Mouse (Mus musculus): ENCODE measurements around the gene Cavin1. TPM values are rescaled to one million over a fixed set of nuclear protein-coding genes. Genes with fewer than 3 reads are reported as not detected.

Gene Cavin1
- polyA plus RNA-seq, 1 experiment from 2014 or later: 45.6 TPM

GRCm38 (mm10) chr11:100948317-100948716, 22.4 kb downstream of the Cavin1 start:
- no peak overlapping the region for H3K27ac ChIP-seq (replicated peaks)
- WGBS: 78% methylated on average over 3 of the region's 4 CpGs
- no peaks in the 10 kb centered on the region for H3K36me3 ChIP-seq

GRCm38 (mm10) chr11:100947548-100947947, 23.1 kb downstream of the Cavin1 start:
- Histone ChIP-seq H3K36me3 (no peaks in the 10 kb centered on the region), H3K4me1 (peaks cover 11% of the 10 kb centered on the region)

More at GRCm38 (mm10) chr11:100948317-100948716, 22.4 kb downstream of the Cavin1 start:
- no peak overlapping the region for H3K4me2 ChIP-seq
- H3K9me3 ChIP-seq (replicated peaks): no peaks in the 10 kb centered on the region
- ATAC-seq (ENCODE audit: low FRiP score): no peak
- no peak overlapping the region for H3K9ac ChIP-seq (replicated peaks)
- H3K4me1 ChIP-seq: peaks cover 11% of the 10 kb centered on the region
- H3K4me3 ChIP-seq (replicated peaks): no peak overlapping the region
- no peaks in the 10 kb centered on the region for H3K27me3 ChIP-seq (replicated peaks)

GRCm38 (mm10) chr11:100946862-100947261, 23.8 kb downstream of the Cavin1 start:
- WGBS: 34% methylated on average over 4 of the region's 4 CpGs
- Histone ChIP-seq H3K27ac (replicated peaks) (0 out of 2 replicates have a peak overlapping the region, but pooled peaks have one; percentile 13), H3K9me3 (replicated peaks) (no peaks in the 10 kb centered on the region), H3K36me3 (no peaks in the 10 kb centered on the region), H3K27me3 (replicated peaks) (no peaks in the 10 kb centered on the region), H3K9ac (replicated peaks) (no peak overlapping the region), H3K4me1 (peaks cover 7% of the 10 kb centered on the region), H3K4me3 (replicated peaks) (no peak overlapping the region), H3K4me2 (no peak overlapping the region)
- ATAC-seq (ENCODE audit: low FRiP score): no peak

More at GRCm38 (mm10) chr11:100947548-100947947, 23.1 kb downstream of the Cavin1 start:
- no peak overlapping the region for H3K4me2 ChIP-seq
- H3K4me3 ChIP-seq (replicated peaks): no peak overlapping the region
- no peaks in the 10 kb centered on the region for H3K9me3 ChIP-seq (replicated peaks)
- no peak overlapping the region for H3K27ac ChIP-seq (replicated peaks)
- no peaks in the 10 kb centered on the region for H3K27me3 ChIP-seq (replicated peaks)
- ATAC-seq (ENCODE audit: low FRiP score): no peak
- no peak overlapping the region for H3K9ac ChIP-seq (replicated peaks)

- no peak for ATAC-seq (ENCODE audit: low FRiP score)
- no peak overlapping the region for H3K9ac ChIP-seq (replicated peaks)
- H3K9me3 ChIP-seq (replicated peaks): no peaks in the 10 kb centered on the region
- no peaks in the 10 kb centered on the region for H3K27me3 ChIP-seq (replicated peaks)
- H3K36me3 ChIP-seq: no peaks in the 10 kb centered on the region
- H3K4me3 ChIP-seq (replicated peaks): no peak overlapping the region
- H3K27ac ChIP-seq (replicated peaks): no peak overlapping the region
- 45% methylated on average over 1 of the region's 1 CpGs for WGBS
- peaks cover 18% of the 10 kb centered on the region for H3K4me1 ChIP-seq
- H3K4me2 ChIP-seq: no peak overlapping the region
These were observed 28.3 kb downstream of the Cavin1 start for GRCm38 (mm10) chr11:100942388-100942787.

- peak; percentile 98 for ATAC-seq (ENCODE audit: low FRiP score)
- Histone ChIP-seq H3K4me1 (peaks cover 27% of the 10 kb centered on the region), H3K27ac (replicated peaks) (peak within 1 kb of the TSS; percentile 89), H3K4me2 (peak within 1 kb of the TSS; percentile 87), H3K36me3 (no peaks in the 10 kb centered on the region), H3K4me3 (replicated peaks) (peak within 1 kb of the TSS; percentile 98), H3K27me3 (replicated peaks) (no peaks in the 10 kb centered on the region), H3K9ac (replicated peaks) (peak within 1 kb of the TSS; percentile 79), H3K9me3 (replicated peaks) (no peaks in the 10 kb centered on the region)
- 2% methylated on average over 29 of the region's 29 CpGs for WGBS
These were observed 31.1 kb downstream of the Cavin1 start, which contains the start of gene Stat3 for GRCm38 (mm10) chr11:100939512-100940151. TSS of gene Stat3 (minus strand) at chr11:100939540.

GRCm38 (mm10) chr11:100938711-100939511, 31.8 kb downstream of the Cavin1 start:
- Histone ChIP-seq H3K9me3 (replicated peaks) (no peaks in the 10 kb centered on the region), H3K36me3 (no peaks in the 10 kb centered on the region), H3K4me2 (peak overlapping the region; percentile 73), H3K27me3 (replicated peaks) (no peaks in the 10 kb centered on the region), H3K4me3 (replicated peaks) (peak overlapping the region; percentile 98), H3K27ac (replicated peaks) (peak overlapping the region; percentile 89), H3K4me1 (peaks cover 27% of the 10 kb centered on the region), H3K9ac (replicated peaks) (peak overlapping the region; percentile 79)
- ATAC-seq (ENCODE audit: low FRiP score): peak; percentile 10
- under 1% methylated on average over 48 of the region's 48 CpGs for WGBS

GRCm38 (mm10) chr11:100938112-100938511, 32.6 kb downstream of the Cavin1 start:
- WGBS: 10% methylated on average over 5 of the region's 5 CpGs
- peak overlapping the region; percentile 98 for H3K4me3 ChIP-seq (replicated peaks)
- H3K9me3 ChIP-seq (replicated peaks): no peaks in the 10 kb centered on the region
- H3K27ac ChIP-seq (replicated peaks): peak overlapping the region; percentile 89
- peaks cover 27% of the 10 kb centered on the region for H3K4me1 ChIP-seq
- no peaks in the 10 kb centered on the region for H3K27me3 ChIP-seq (replicated peaks)
- no peaks in the 10 kb centered on the region for H3K36me3 ChIP-seq
- 0 out of 2 replicates have a peak overlapping the region, but pooled peaks have one; percentile 28 for H3K9ac ChIP-seq (replicated peaks)
- H3K4me2 ChIP-seq: peak overlapping the region; percentile 73
- ATAC-seq (ENCODE audit: low FRiP score): no peak

- WGBS: 56% methylated on average over 4 of the region's 4 CpGs
- Histone ChIP-seq H3K4me1 (peaks cover 27% of the 10 kb centered on the region), H3K27ac (replicated peaks) (no peak overlapping the region), H3K9me3 (replicated peaks) (no peaks in the 10 kb centered on the region), H3K4me2 (peak overlapping the region; percentile 73), H3K9ac (replicated peaks) (no peak overlapping the region), H3K36me3 (no peaks in the 10 kb centered on the region), H3K4me3 (replicated peaks) (peak overlapping the region; percentile 98), H3K27me3 (replicated peaks) (no peaks in the 10 kb centered on the region)
- no peak for ATAC-seq (ENCODE audit: low FRiP score)
These were observed 33.4 kb downstream of the Cavin1 start for GRCm38 (mm10) chr11:100937295-100937694.

- H3K27ac ChIP-seq (replicated peaks): no peak overlapping the region
- ATAC-seq (ENCODE audit: low FRiP score): no peak
These were observed 35.0 kb downstream of the Cavin1 start for GRCm38 (mm10) chr11:100935373-100936355.

GRCm38 (mm10) chr11:100931254-100931921, 39.3 kb downstream of the Cavin1 start:
- 46% methylated on average over 12 of the region's 12 CpGs for WGBS
- Histone ChIP-seq H3K4me2 (peak overlapping the region; percentile 20; the same call in 1 of the 2 replicates), H3K9ac (replicated peaks) (no peak overlapping the region)

More at GRCm38 (mm10) chr11:100935373-100936355, 35.0 kb downstream of the Cavin1 start:
- peaks cover 29% of the 10 kb centered on the region for H3K4me1 ChIP-seq
- H3K9ac ChIP-seq (replicated peaks): no peak overlapping the region
- no peaks in the 10 kb centered on the region for H3K9me3 ChIP-seq (replicated peaks)
- H3K4me3 ChIP-seq (replicated peaks): no peak overlapping the region
- WGBS: 78% methylated on average over 8 of the region's 8 CpGs
- no peaks in the 10 kb centered on the region for H3K27me3 ChIP-seq (replicated peaks)
- H3K4me2 ChIP-seq: no peak overlapping the region
- H3K36me3 ChIP-seq: no peaks in the 10 kb centered on the region

More at GRCm38 (mm10) chr11:100931254-100931921, 39.3 kb downstream of the Cavin1 start:
- Histone ChIP-seq H3K4me1 (peaks cover 6% of the 10 kb centered on the region; the same call in 1 of the 2 replicates), H3K36me3 (no peaks in the 10 kb centered on the region), H3K9me3 (replicated peaks) (no peaks in the 10 kb centered on the region), H3K4me3 (replicated peaks) (no peak overlapping the region), H3K27me3 (replicated peaks) (no peaks in the 10 kb centered on the region), H3K27ac (replicated peaks) (no peak overlapping the region)
- ATAC-seq (ENCODE audit: low FRiP score): no peak

All from neural tube, embryonic 15.5 days (tissue).